Mouse (Mus musculus) thymus, adult 2 months (tissue): ENCODE results near the gene Wdr31.

Source experiments
- CTCF ChIP-seq: fragments of 200-500 bp; IDR thresholded peaks from 2 replicates; pipeline ENCODE4 v1.5.1; 2012; ENCODE audit warnings: mild to moderate bottlenecking, control low read depth, low read length, moderate library complexity, borderline replicate concordance; ENCODE audit not compliant: control insufficient read depth, poor library complexity, insufficient read depth; ENCODE audit errors: extremely low read depth
- POLR2A ChIP-seq: fragments of 200-500 bp; IDR thresholded peaks from 2 replicates; pipeline ENCODE4 v1.6.1; 2012; ENCODE audit warnings: mild to moderate bottlenecking, low read length, control low read depth, moderate library complexity; ENCODE audit not compliant: control insufficient read depth, poor library complexity, insufficient read depth; ENCODE audit errors: extremely low read depth

DNA sequence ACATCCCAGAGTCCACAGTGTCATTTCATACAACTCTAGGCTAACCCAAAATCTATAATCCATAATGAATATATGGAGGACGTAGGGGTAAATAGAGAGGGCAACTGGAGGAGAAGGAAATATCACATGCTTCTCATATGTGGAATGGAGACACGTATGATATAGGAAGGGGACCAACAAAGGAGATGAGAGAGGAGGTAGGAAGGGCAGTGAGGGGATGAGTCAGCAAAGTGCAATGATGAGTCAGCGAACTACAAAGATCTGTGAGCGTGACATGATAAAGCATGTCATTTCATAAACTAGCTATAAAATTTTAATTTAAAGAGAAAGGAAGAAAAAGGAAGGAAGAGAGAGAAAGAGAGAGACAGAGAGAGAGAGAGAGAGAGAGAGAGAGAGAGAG is 39.2 kb downstream of the Wdr31 start:
- no peak for TF ChIP-seq CTCF
- no peak for TF ChIP-seq POLR2A
